ENCODE assay signal across 20 mouse cellular contexts in the genomic region with DNA sequence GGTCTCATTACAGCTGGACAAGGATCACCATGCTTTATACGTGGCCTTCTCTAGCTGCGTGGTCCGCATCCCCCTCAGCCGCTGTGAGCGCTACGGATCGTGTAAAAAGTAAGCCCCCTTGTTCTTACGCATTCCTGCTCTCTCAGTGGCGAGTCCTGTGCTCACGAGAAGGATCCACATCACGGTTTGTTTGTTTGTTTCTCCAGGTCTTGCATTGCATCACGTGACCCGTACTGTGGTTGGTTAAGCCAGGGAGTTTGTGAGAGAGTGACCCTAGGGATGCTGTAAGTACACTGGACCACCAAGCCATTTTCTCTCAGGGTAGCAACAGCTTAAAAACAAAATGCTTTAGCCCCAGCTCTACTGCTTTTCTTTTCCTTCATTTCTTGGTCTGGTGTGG.
"Had no signal": no experiment of that assay in that cellular context is flagged by ENCODE, and none has a peak within 500 bp of the region (broad histone marks: within the 10 kb centered on the region; RNA-seq: fewer than 3 reads in every experiment).

No protein-coding gene starts in this region.

- H3K9ac ChIP-seq: heart, embryonic 12.5 days; hindbrain, embryonic 12.5 days; hindbrain, embryonic 14.5 days; intestine, embryonic 15.5 days; limb, embryonic 12.5 days; liver, embryonic 13.5 days; liver, embryonic 15.5 days had no signal

- H3K36me3 ChIP-seq: liver, embryonic 15.5 days had no signal

- H3K27ac ChIP-seq: hindbrain, embryonic 10.5 days; hindbrain, embryonic 12.5 days; hindbrain, embryonic 14.5 days; intestine, embryonic 15.5 days; layer of hippocampus, adult 2 months; left cerebral cortex, adult 2 months; limb, embryonic 10.5 days; limb, embryonic 12.5 days; liver, embryonic 13.5 days; liver, embryonic 15.5 days had no signal

- DNase-seq: gastrocnemius, postnatal 25 days; heart, postnatal 10 days; heart, postnatal 4 days; kidney, adult 18-20 months; kidney, adult 8-10 months; kidney, postnatal 10 days; kidney, postnatal 25 days; kidney, postnatal 4 days; liver; liver, embryonic 13.5 days had no signal

- H3K4me1 ChIP-seq: hindbrain, embryonic 12.5 days; intestine, embryonic 15.5 days; limb, embryonic 10.5 days; liver, embryonic 13.5 days; liver, embryonic 15.5 days had no signal

- H3K4me3 ChIP-seq: heart, embryonic 12.5 days; hindbrain, embryonic 10.5 days; hindbrain, embryonic 12.5 days; intestine, embryonic 15.5 days; layer of hippocampus, adult 2 months; left cerebral cortex, adult 2 months; limb, embryonic 10.5 days; limb, embryonic 12.5 days; liver, embryonic 13.5 days; liver, embryonic 15.5 days had no signal

- H3K27me3 ChIP-seq: heart, embryonic 12.5 days; hindbrain, embryonic 12.5 days; intestine, embryonic 15.5 days; limb, embryonic 12.5 days; liver, embryonic 13.5 days; liver, embryonic 15.5 days had no signal

- H3K9me3 ChIP-seq: heart, embryonic 12.5 days; hindbrain, embryonic 10.5 days; hindbrain, embryonic 12.5 days; intestine, embryonic 15.5 days; limb, embryonic 10.5 days; limb, embryonic 12.5 days; liver, embryonic 13.5 days; liver, embryonic 15.5 days had no signal
